Mouse (Mus musculus) gastrocnemius, postnatal 36 days (tissue): ENCODE measurements around the gene Kcnh3. TPM values are rescaled to one million over a fixed set of nuclear protein-coding genes. Genes with fewer than 3 reads are reported as not detected.
"Not testable (repeated sequence)": the region's sequence is repeated elsewhere in the genome, so short reads cannot be mapped to it uniquely, and the experiment has no call there.

Source experiments
- DNase-seq, 2 experiments: peaks; one replicate each; pipeline ENCODE4 v3.0.0; 2022
- intact Hi-C: fragments of 180-260 bp; cut with DNase I; formaldehyde crosslinking; loops from one replicate; pipeline ENCODE4 v1.15.1; 2025
- total RNA-seq, 2 experiments: library from RNA; stranded (reverse); gene quantifications; 2 replicates each; pipeline ENCODE4 v1.2.3; 2021

Kcnh3 gene
- total RNA-seq, 2 experiments from 2014 or later = 0.08 TPM; not detected in 1

- DNase-seq = no peak
These were observed 9.8 kb downstream of the Kcnh3 start for GRCm38 (mm10) chr15:99234326-99235010.

GRCm38 (mm10) chr15:99238006-99238405 lies 13.3 kb downstream of the Kcnh3 start:
- intact Hi-C loops = no loop called here
- DNase-seq = no peak

More at GRCm38 (mm10) chr15:99234326-99235010, 9.8 kb downstream of the Kcnh3 start:
- intact Hi-C loops = no loop called here

DNA sequence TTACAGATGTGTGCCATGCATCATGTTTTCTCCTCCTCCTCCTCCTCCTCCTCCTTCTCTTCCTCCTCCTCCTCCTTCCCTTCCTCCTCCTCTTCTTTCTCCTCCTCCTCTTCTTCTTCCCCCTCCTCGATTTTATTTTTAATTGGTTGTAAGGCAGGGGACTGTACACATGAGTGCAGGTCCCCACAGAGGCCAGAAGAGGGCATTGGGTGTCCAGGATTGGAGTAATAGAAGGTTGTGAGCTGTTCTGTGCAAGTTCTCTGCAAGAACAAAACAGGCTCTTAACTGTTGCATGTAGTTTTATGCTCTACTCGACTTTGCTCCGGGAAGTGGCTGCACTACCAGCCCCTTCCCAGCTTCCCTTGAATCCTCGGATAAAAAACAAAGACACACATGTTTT lies 15.5 kb downstream of the Kcnh3 start:
- DNase-seq = no peak
- intact Hi-C loops = no loop called here

GRCm38 (mm10) chr15:99241249-99241648 lies 16.6 kb downstream of the Kcnh3 start:
- intact Hi-C loops = no loop called here
- no peak for DNase-seq

DNA sequence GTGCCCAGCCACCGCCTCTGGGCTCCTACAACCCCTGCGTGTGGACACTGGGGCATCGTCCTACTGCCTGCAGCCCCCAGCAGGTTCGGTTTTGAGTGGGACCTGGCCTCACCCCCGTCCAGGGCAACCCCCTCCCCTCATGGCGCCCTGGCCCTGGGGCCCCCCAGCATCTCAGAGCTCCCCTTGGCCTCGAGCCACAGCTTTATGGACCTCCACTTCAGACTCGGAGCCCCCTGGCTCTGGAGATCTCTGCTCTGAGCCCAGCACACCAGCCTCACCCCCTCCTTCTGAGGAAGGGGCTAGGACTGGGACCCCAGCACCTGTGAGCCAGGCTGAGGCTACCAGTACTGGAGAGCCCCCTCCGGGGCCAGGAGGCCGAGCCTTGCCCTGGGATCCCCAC lies 17.4 kb downstream of the Kcnh3 start:
- intact Hi-C loops = no loop called here
- DNase-seq = no peak

DNA sequence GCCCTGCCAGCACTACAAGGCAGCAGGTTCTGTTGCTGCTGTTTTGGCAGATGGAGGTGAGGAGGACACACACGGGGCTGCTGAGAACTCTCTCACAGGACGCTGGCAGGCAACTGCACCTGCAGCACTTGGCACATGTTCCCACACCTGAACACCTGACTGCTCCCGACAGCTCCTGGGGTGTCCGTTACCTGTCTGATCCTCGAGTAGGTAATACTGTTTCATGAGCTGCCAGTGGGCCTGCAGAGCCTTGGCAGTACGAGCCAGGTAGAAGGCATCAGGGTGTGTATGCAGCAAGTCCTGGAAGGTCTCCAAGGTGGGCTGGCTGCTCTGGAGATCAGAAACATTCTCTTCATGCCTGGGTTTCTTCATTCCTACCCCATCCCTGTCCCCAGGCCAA lies 22.1 kb downstream of the Kcnh3 start:
- intact Hi-C loops, DNase-seq: not testable (repeated sequence)

DNA sequence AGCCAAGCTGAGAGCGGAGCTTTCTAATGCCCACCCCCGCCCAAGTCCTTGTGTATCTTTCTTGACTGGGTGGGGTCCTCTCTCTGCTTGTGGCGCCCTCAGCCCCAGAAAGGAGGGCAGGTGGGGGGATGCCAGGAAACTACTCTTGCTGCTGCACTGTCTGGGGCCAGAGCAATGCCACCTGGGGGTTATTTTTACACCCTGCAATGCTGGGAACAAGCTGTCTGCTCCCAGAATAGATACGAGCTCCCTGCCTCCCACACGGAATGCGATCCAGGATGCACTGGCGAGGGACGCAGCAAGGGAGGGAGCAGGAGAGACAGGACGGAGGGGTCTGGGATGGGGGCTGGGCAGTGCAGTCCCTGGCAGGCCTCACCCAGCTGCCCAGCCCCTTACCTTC lies 24.3 kb downstream of the Kcnh3 start:
- intact Hi-C loops = no loop called here

DNA sequence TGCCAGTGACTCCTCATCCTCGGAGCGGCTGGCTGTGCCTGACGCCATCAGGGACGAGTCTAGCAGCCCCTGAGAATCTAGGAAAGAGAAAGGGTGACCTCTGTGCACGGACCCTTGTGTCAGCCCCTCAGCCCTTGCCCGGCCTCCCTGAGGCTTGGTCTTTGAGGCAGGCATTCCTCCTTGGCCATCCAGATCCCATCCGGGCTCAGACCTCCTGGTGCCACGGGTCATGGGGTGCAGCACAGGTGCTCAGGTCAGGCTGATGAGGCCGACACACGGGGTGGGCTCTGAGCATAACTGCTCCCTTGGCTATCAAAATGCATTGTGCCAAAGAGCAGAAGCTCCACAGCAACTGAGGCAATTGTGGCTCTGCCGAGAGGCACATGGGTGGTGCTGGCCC lies 25.3 kb downstream of the Kcnh3 start:
- DNase-seq = no peak
- intact Hi-C loops = no loop called here

More for the DNA sequence above, 24.3 kb downstream of the Kcnh3 start:
- peak in 1 of 2 experiments; percentile 51 for DNase-seq

- DNase-seq, intact Hi-C loops: not testable (repeated sequence)
These were observed 26.4 kb downstream of the Kcnh3 start for GRCm38 (mm10) chr15:99251111-99251510.

DNA sequence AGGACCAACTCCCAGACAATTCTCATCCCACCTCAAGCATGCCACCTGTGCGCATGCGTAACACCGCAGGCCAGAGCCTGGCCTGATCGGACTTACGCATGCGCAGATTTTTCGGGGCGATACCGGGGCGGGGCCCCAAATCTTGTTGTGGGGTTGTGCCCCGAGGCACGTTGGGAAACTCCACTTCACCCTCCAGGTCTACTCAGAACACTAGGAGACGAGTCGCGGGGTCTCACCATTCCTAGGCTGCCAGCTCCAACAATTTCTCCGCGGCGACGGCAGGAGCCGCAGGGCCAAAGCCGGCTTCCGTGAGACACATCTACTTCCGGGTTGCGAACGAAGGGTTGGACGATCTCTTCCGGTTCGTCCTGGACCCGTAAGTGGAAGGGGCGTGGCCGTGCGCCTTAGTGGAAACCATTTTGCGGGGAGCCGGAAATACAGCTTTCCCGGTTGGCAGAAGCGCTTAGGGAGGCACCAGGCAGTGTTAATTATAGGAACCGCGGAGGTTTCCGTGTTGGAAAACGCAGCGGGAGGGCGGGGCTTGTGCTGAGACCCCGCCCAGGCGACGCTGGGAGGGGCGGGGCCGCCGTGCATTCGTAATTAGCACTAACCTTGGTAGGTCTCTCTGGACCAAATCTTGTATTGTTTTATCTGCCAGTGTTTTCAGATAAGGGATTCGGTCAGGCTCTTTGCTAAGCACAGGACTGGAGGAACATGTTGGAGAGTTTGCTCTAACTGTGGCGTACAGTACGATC lies 27.1 kb downstream of the Kcnh3 start, which contains the start of gene Mcrs1:
Gene Mcrs1 (minus strand): TSS at position 336 of the 755 bp plus-strand sequence.
- DNase-seq = peak; percentile 97
- intact Hi-C loops = no loop called here

- peak in 1 of 2 experiments; percentile 56 for DNase-seq
These were observed 27.9 kb downstream of the Kcnh3 start for GRCm38 (mm10) chr15:99252381-99253174.

GRCm38 (mm10) chr15:99253175-99253479 lies 28.5 kb downstream of the Kcnh3 start:
- intact Hi-C loops, DNase-seq: not testable (repeated sequence)

More at GRCm38 (mm10) chr15:99252381-99253174, 27.9 kb downstream of the Kcnh3 start:
- intact Hi-C loops = no loop called here

- DNase-seq = no peak
- intact Hi-C loops = no loop called here
These were observed 29.1 kb downstream of the Kcnh3 start for GRCm38 (mm10) chr15:99253772-99254171.

DNA sequence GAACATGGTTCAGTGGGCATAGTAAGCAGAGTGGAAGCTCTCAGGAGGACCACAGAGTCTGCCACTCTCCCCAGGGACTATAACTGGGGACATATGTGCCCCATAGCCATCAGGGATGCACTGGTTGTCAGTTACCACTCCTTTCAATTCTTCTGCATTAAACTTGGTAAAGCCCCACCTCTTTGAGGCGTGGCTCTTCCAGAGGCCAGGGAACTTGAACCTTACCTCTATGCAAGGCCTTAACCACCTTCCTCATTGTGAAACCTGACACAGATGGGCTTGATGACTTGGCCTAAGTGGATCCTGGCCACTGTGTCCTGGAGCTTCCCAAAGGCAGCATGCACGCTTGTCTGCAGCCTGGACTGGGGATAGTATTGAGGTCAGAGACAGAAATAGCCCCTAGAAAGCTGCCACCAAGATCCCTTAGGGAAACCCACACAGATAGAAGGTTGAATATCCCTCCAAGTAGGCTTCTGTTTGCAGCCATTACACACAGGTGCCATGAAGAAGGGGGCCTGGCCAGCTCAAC lies 29.9 kb downstream of the Kcnh3 start:
- no peak for DNase-seq
- intact Hi-C loops = no loop called here

DNA sequence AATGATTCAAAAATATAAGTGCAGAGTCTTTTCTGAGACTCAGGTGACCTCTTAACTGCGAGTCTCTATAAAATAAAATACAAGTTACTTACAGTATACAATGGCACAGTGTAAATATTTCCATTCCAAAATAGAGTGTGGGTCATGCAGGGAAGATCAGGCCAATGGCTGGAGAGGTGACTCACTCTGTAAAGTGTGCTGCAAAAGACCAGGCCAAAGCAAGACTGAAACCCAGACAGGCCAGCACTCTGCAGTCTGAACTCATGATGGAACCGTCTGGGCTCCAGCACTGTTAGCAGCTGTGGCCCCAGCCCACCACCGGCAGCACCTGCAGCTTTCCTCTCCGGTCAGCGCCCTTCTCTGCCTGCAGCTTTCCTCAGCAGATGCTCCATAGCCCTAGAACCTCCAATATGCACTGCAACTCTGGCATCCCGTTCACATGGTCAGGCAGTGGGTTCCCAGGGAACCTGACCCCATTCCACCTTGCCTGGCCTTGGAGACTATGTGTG lies 30.6 kb downstream of the Kcnh3 start:
- intact Hi-C loops = no loop called here
- no peak for DNase-seq

- DNase-seq = no peak
- intact Hi-C loops = no loop called here
These were observed 34.6 kb downstream of the Kcnh3 start for GRCm38 (mm10) chr15:99259167-99259729.

GRCm38 (mm10) chr15:99259730-99260252 lies 35.1 kb downstream of the Kcnh3 start:
- peak; percentile 49 to 73 for DNase-seq
- intact Hi-C loops = no loop called here

DNA sequence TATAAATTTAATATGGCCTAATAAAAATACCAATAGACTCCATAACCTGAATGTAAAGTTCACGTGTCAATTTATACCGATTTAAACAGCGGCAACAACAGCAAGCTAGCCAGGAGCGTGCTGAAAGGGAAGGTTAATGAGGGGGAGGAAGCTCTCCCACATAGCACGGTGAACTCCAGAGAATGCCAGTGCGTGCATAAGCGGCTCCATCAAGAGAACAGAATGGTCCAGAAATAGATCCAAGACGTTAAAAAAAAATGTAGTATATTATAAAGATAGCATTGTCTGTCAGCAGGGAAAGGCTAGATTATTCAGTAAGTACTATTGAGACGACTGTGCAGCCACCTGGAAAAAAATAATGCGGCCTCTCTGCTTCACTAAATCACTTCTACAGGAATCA lies 38.0 kb downstream of the Kcnh3 start:
- DNase-seq = no peak
- intact Hi-C loops = no loop called here

DNA sequence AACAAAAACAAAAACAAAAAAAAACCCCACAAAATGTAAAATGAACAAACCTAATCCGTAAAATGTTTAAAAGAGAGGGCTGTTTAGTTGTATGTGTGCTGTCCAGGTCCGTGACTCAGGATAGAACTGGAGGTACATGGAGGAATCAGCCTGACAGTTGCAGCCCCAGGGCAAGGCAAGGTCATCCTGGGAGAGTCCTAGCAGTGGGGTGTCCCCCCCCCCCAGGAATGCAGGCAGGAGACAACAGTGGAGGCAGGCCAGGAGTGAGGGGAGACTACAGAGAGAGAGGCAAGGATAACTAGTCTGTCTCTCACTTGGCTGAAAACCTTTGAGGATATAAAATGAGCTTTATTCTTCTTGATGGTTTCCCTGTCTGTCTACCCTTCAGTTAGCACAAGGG lies 39.7 kb downstream of the Kcnh3 start:
- intact Hi-C loops = loop anchor here (2.0 kb wide), 1 partner anchor 50 kb away; no protein-coding TSS in a partner anchor

GRCm38 (mm10) chr15:99265679-99266078 lies 41.0 kb downstream of the Kcnh3 start:
- DNase-seq = peak in 1 of 2 experiments; percentile 52
- intact Hi-C loops = loop anchor here (2.0 kb wide), 1 partner anchor 51 kb away; no protein-coding TSS in a partner anchor

More for the DNA sequence above, 39.7 kb downstream of the Kcnh3 start:
- DNase-seq = no peak
